8 mouse cellular contexts compared by ENCODE assay signal in the genomic region with DNA sequence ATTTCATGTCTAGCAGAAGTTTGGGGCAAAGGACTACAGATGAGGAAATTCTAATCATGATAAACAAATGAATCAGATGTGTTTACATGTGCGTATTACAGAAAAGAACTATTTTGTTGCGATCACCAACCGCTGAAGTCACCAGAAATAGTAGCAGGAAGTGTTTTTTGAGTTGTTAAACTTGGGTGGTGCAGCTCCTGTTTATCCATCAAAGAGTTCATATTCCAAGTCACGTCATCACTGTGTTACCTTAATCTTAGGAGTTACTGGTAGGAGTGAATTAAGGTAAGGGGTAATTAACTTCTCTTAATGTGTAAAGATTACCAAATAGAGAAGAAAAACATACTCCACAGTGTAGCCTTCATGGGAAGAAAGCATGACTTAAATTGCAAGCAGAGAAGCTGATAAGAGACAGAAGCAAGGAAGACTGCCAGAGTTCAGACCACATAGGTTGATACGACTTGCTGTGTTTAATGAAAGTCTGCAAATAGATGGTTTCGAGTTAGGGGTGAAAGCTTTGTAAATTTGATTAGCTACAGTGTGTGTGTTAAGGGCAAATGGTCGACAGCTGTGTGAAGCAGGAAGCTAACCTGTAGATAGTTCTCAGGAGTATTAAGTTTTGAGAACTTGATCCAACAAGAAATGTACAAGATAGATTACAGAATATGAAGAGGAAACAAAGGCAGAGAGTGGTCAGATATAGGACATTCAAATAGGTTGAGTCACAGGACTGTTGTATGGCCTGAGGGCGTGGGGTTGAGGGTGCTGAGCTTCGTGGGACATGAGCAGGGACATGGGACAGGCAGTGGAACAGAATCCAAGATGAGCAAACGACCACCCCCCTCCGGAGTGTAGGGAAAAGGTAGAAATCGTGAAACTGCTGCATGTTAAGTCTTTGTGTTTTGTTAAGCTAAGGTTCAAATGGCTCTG. TPM values are rescaled to one million over a fixed set of nuclear protein-coding genes. Genes with fewer than 3 reads are reported as not detected.
A peak's percentile ranks its signal among the peaks of the same experiment; 100 is the strongest.
DNase-seq lines count a peak whose midpoint lies in the region; ATAC-seq and TF ChIP-seq lines count a peak whose summit lies in the region.

No protein-coding gene starts in this region.

- 55% methylated on average over 12 of the region's 12 CpGs for WGBS in heart, embryonic 10.5 days
- WGBS in forebrain, postnatal 0 days, result 61% methylated on average over 12 of the region's 12 CpGs
- 35% methylated on average over 12 of the region's 12 CpGs for WGBS in liver, postnatal 0 days (ENCODE audit: insufficient replicate concordance)

- peaks cover 19% of the 10 kb centered on the region for H3K36me3 ChIP-seq in heart, embryonic 10.5 days
- H3K36me3 ChIP-seq in E14TG2a.4 (ENCODE audit: insufficient read depth, low read length), result peaks cover 28% of the 10 kb centered on the region
- H3K36me3 ChIP-seq in forebrain, postnatal 0 days (ENCODE audit: insufficient read depth), result peaks cover 17% of the 10 kb centered on the region
- H3K36me3 ChIP-seq in liver, postnatal 0 days (replicated peaks; ENCODE audit: insufficient read depth, low read length), result peaks cover 11% of the 10 kb centered on the region; the same call in 1 of the 2 replicates

- H3K27ac ChIP-seq in heart, embryonic 10.5 days, result peak overlapping the region; percentile 90
- H3K27ac ChIP-seq in forebrain, postnatal 0 days (ENCODE audit: low read depth, low read length), result 0 out of 2 replicates have a peak overlapping the region, but pooled peaks have one; percentile 80
- H3K27ac ChIP-seq in liver, postnatal 0 days (ENCODE audit: low read depth), result peak overlapping the region; percentile 90

- DNase-seq in heart, embryonic 10.5 days (ENCODE audit: low spot score), result peak; percentile 48
- DNase-seq in heart, postnatal 25 days (ENCODE audit: low spot score), result no peak
- no peak for DNase-seq in forebrain, postnatal 0 days
- DNase-seq in liver, postnatal 0 days, result no peak
- no peak for DNase-seq in cerebellum, adult 18-20 months
- DNase-seq in left cerebral cortex, postnatal 10 days (ENCODE audit: extremely low spot score in 1 of 2, low spot score in 2 of 2), result no peak

- H3K4me1 ChIP-seq in heart, embryonic 10.5 days, result peaks cover 5% of the 10 kb centered on the region; the same call in 1 of the 2 replicates
- peaks cover 16% of the 10 kb centered on the region for H3K4me1 ChIP-seq in E14TG2a.4 (replicated peaks; ENCODE audit: low read depth, low read length)
- peaks cover 3% of the 10 kb centered on the region for H3K4me1 ChIP-seq in forebrain, postnatal 0 days (ENCODE audit: insufficient read depth)
- peaks cover 17% of the 10 kb centered on the region for H3K4me1 ChIP-seq in liver, postnatal 0 days (ENCODE audit: insufficient read depth)

- no peak for TF ChIP-seq EP300 in liver, postnatal 0 days (IDR thresholded peaks at IDR 0.05; ENCODE audit: low read depth)

- H3K27me3 ChIP-seq in heart, embryonic 10.5 days (ENCODE audit: insufficient read depth, poor library complexity, severe bottlenecking), result no peaks in the 10 kb centered on the region
- no peaks in the 10 kb centered on the region for H3K27me3 ChIP-seq in E14TG2a.4 (ENCODE audit: insufficient read depth, low read length)
- no peaks in the 10 kb centered on the region for H3K27me3 ChIP-seq in forebrain, postnatal 0 days (ENCODE audit: insufficient read depth, low read length)
- H3K27me3 ChIP-seq in liver, postnatal 0 days (ENCODE audit: insufficient read depth, low read length), result no peaks in the 10 kb centered on the region

- intact Hi-C loops in heart, postnatal 25 days (cut with DNase I), result loop anchor here (5.0 to 10.0 kb wide), 2 partner anchors 161 to 408 kb away; a partner anchor contains a TSS
- intact Hi-C loops in left cerebral cortex, postnatal 10 days (cut with DNase I), result no loop called here

- peak overlapping the region; percentile 70 for H3K9ac ChIP-seq in forebrain, postnatal 0 days
- peak overlapping the region; percentile 74 for H3K9ac ChIP-seq in liver, postnatal 0 days (replicated peaks)

- peak overlapping the region; percentile 75 for H3K4me3 ChIP-seq in heart, embryonic 10.5 days
- H3K4me3 ChIP-seq in E14TG2a.4 (replicated peaks; ENCODE audit: low read length), result peak overlapping the region; percentile 90
- peak overlapping the region; percentile 65 for H3K4me3 ChIP-seq in forebrain, postnatal 0 days (ENCODE audit: low read depth, low read length)
- H3K4me3 ChIP-seq in liver, postnatal 0 days (ENCODE audit: low read depth, low read length), result peak overlapping the region; percentile 88

- TF ChIP-seq CTCF in E14TG2a.4 (conservative IDR thresholded peaks at IDR 0.05; ENCODE audit: low read length), result no peak
- TF ChIP-seq CTCF in forebrain, postnatal 0 days (IDR thresholded peaks at IDR 0.05; ENCODE audit: low read depth), result no peak
- no peak for TF ChIP-seq CTCF in liver, postnatal 0 days (IDR thresholded peaks at IDR 0.05; ENCODE audit: low read depth)

- peak overlapping the region; percentile 60 for H3K4me2 ChIP-seq in forebrain, postnatal 0 days (ENCODE audit: low read depth)
- peak overlapping the region; percentile 64 for H3K4me2 ChIP-seq in liver, postnatal 0 days (ENCODE audit: low read depth, low read length)

- ATAC-seq in forebrain, postnatal 0 days, result no peak
- ATAC-seq in liver, postnatal 0 days, result no peak; the same call in 1 of the 2 replicates
- ATAC-seq in cerebellum, adult (ENCODE audit: insufficient number of reproducible peaks, low FRiP score, low TSS enrichment), result no peak

- no peaks in the 10 kb centered on the region for H3K9me3 ChIP-seq in heart, embryonic 10.5 days
- no peaks in the 10 kb centered on the region for H3K9me3 ChIP-seq in E14TG2a.4 (ENCODE audit: low read length)
- H3K9me3 ChIP-seq in forebrain, postnatal 0 days (ENCODE audit: low read length), result no peaks in the 10 kb centered on the region
- H3K9me3 ChIP-seq in liver, postnatal 0 days (ENCODE audit: low read length), result no peaks in the 10 kb centered on the region

RNA-seq across cellular contexts. Expression of a gene that starts 1.0 kb away (rescaled TPM):
- 13.8 and 14.3 TPM in 2 replicates for polyA plus RNA-seq in heart, embryonic 10.5 days (2016; fragmentation: Nextera tagmentation; extraction: Ambion mirVana)
- total RNA-seq in heart, postnatal 25 days (2021), result 10 to 100 TPM in 1 of 2 experiments, 1 to 10 TPM in 1; 8.6 to 10.4 TPM
- total RNA-seq in forebrain, postnatal 0 days (2014; rRNA removed), result 14.5 and 20.2 TPM in 2 replicates
- polyA plus RNA-seq in forebrain, postnatal 0 days (2015; fragmentation: Nextera tagmentation; extraction: Ambion mirVana), result 16.1 and 18.7 TPM in 2 replicates
- 11.0 and 11.7 TPM in 2 replicates for polyA plus RNA-seq in liver, postnatal 0 days (2015; fragmentation: Nextera tagmentation; extraction: Ambion mirVana)
- total RNA-seq in left cerebral cortex, postnatal 10 days (2021), result 10 to 100 TPM; 13.1 to 14.7 TPM

RNA-seq across cellular contexts. Expression of a gene that starts 23.7 kb away (rescaled TPM):
- polyA plus RNA-seq in heart, embryonic 10.5 days (2016; fragmentation: Nextera tagmentation; extraction: Ambion mirVana), result 0.08 TPM in 1 of 2 replicates, not detected in the other
- total RNA-seq in heart, postnatal 25 days (2021), result not detected
- 0.33 and 0.38 TPM in 2 replicates for total RNA-seq in forebrain, postnatal 0 days (2014; rRNA removed)
- polyA plus RNA-seq in forebrain, postnatal 0 days (2015; fragmentation: Nextera tagmentation; extraction: Ambion mirVana), result 0.40 and 0.82 TPM in 2 replicates
- not detected in 2 replicates for polyA plus RNA-seq in liver, postnatal 0 days (2015; fragmentation: Nextera tagmentation; extraction: Ambion mirVana)
- total RNA-seq in left cerebral cortex, postnatal 10 days (2021), result under 1 TPM; 0.14 to 0.24 TPM

RNA-seq across cellular contexts. Expression of a gene that starts 40.4 kb away (rescaled TPM):
- 27.9 and 28.0 TPM in 2 replicates for polyA plus RNA-seq in heart, embryonic 10.5 days (2016; fragmentation: Nextera tagmentation; extraction: Ambion mirVana)
- 1 to 10 TPM; 6.8 to 9.0 TPM for total RNA-seq in heart, postnatal 25 days (2021)
- 19.1 and 19.4 TPM in 2 replicates for total RNA-seq in forebrain, postnatal 0 days (2014; rRNA removed)
- polyA plus RNA-seq in forebrain, postnatal 0 days (2015; fragmentation: Nextera tagmentation; extraction: Ambion mirVana), result 20.4 and 20.8 TPM in 2 replicates
- 5.8 and 7.3 TPM in 2 replicates for polyA plus RNA-seq in liver, postnatal 0 days (2015; fragmentation: Nextera tagmentation; extraction: Ambion mirVana)
- 10 to 100 TPM; 21.6 to 21.9 TPM for total RNA-seq in left cerebral cortex, postnatal 10 days (2021)

RNA-seq across cellular contexts. Expression of a gene that starts 40.6 kb away (rescaled TPM):
- polyA plus RNA-seq in heart, embryonic 10.5 days (2016; fragmentation: Nextera tagmentation; extraction: Ambion mirVana), result 100 and 102 TPM in 2 replicates
- total RNA-seq in heart, postnatal 25 days (2021), result 10 to 100 TPM; 15.2 to 21.6 TPM
- total RNA-seq in forebrain, postnatal 0 days (2014; rRNA removed), result 44.0 and 58.5 TPM in 2 replicates
- 67.6 and 72.0 TPM in 2 replicates for polyA plus RNA-seq in forebrain, postnatal 0 days (2015; fragmentation: Nextera tagmentation; extraction: Ambion mirVana)
- 15.9 and 18.0 TPM in 2 replicates for polyA plus RNA-seq in liver, postnatal 0 days (2015; fragmentation: Nextera tagmentation; extraction: Ambion mirVana)
- total RNA-seq in left cerebral cortex, postnatal 10 days (2021), result 10 to 100 TPM; 32.7 to 33.5 TPM

RNA-seq across cellular contexts. Expression of a gene that starts 48.2 kb away (rescaled TPM):
- polyA plus RNA-seq in heart, embryonic 10.5 days (2016; fragmentation: Nextera tagmentation; extraction: Ambion mirVana), result 1.0 TPM in 1 of 2 replicates, not detected in the other
- not detected for total RNA-seq in heart, postnatal 25 days (2021)
- total RNA-seq in forebrain, postnatal 0 days (2014; rRNA removed), result 0.31 TPM in 1 of 2 replicates, not detected in the other
- 0.25 and 0.29 TPM in 2 replicates for polyA plus RNA-seq in forebrain, postnatal 0 days (2015; fragmentation: Nextera tagmentation; extraction: Ambion mirVana)
- polyA plus RNA-seq in liver, postnatal 0 days (2015; fragmentation: Nextera tagmentation; extraction: Ambion mirVana), result 1.0 TPM in 1 of 2 replicates, not detected in the other
- total RNA-seq in left cerebral cortex, postnatal 10 days (2021), result not detected
